Mouse (Mus musculus) embryonic fibroblast, embryonic 13.5 days (primary cell): ENCODE data around the gene 4933416C03Rik. TPM values are rescaled to one million over a fixed set of nuclear protein-coding genes. Genes with fewer than 3 reads are reported as not detected.

Experiments used
- H3K27ac ChIP-seq: 2 replicates; pipeline ENCODE4 v1.5.1; 2012; ENCODE audit warnings: low read length, control low read depth, inconsistent platforms; ENCODE audit not compliant: insufficient read depth
- H3K4me1 ChIP-seq: 2 replicates; pipeline ENCODE4 v1.6.1; 2011; ENCODE audit warnings: low read length; ENCODE audit not compliant: control insufficient read depth, insufficient read depth
- H3K4me3 ChIP-seq: 2 replicates; pipeline ENCODE4 v1.5.1; 2011; ENCODE audit warnings: mild to moderate bottlenecking, control low read depth, low read length; ENCODE audit not compliant: insufficient read depth
- CTCF ChIP-seq: IDR thresholded peaks from 2 replicates; pipeline ENCODE4 v1.5.1; 2011; ENCODE audit warnings: mild to moderate bottlenecking, control low read depth, low read length, moderate library complexity, borderline replicate concordance; ENCODE audit not compliant: insufficient read depth
- POLR2A ChIP-seq: IDR thresholded peaks from 2 replicates; pipeline ENCODE4 v1.6.1; 2011; ENCODE audit warnings: low read depth, mild to moderate bottlenecking, control low read depth, low read length, moderate library complexity
- polyA plus RNA-seq: library from polyadenylated mRNA; stranded (reverse); fragments of >200 nt; gene quantifications from 2 replicates; pipeline ENCODE4 v1.2.4, GENCODE M21; 2011; ENCODE audit warnings: low read depth; ENCODE audit not compliant: missing spikeins, insufficient read length

The 4933416C03Rik gene
- polyA plus RNA-seq, 1 experiment: not detected

GRCm38 (mm10) chr10:116130401-116130800 is 16.7 kb upstream of the 4933416C03Rik start:
- H3K4me3 ChIP-seq: no peak overlapping the region
- TF ChIP-seq POLR2A (no peak), CTCF (no peak)
- no peak overlapping the region for H3K27ac ChIP-seq
- no peaks in the 10 kb centered on the region for H3K4me1 ChIP-seq

GRCm38 (mm10) chr10:116125364-116125763 is 11.6 kb upstream of the 4933416C03Rik start:
- no peak overlapping the region for H3K4me3 ChIP-seq
- no peaks in the 10 kb centered on the region for H3K4me1 ChIP-seq
- TF ChIP-seq POLR2A: no peak
- no peak for TF ChIP-seq CTCF
- H3K27ac ChIP-seq: no peak overlapping the region

GRCm38 (mm10) chr10:116123808-116124207 is 10.1 kb upstream of the 4933416C03Rik start:
- Histone ChIP-seq H3K27ac (no peak overlapping the region), H3K4me1 (no peaks in the 10 kb centered on the region), H3K4me3 (no peak overlapping the region)
- TF ChIP-seq POLR2A (no peak), CTCF (no peak)

GRCm38 (mm10) chr10:116121463-116121862 is 7.7 kb upstream of the 4933416C03Rik start:
- Histone ChIP-seq H3K4me3 (no peak overlapping the region), H3K4me1 (no peaks in the 10 kb centered on the region), H3K27ac (no peak overlapping the region)
- TF ChIP-seq CTCF (no peak), POLR2A (no peak)

GRCm38 (mm10) chr10:116117060-116117459 is 3.3 kb upstream of the 4933416C03Rik start:
- TF ChIP-seq POLR2A (no peak), CTCF (no peak)

GRCm38 (mm10) chr10:116115881-116116677 is 2.4 kb upstream of the 4933416C03Rik start:
- Histone ChIP-seq H3K4me1 (no peaks in the 10 kb centered on the region), H3K4me3 (no peak overlapping the region), H3K27ac (no peak overlapping the region)
- no peak for TF ChIP-seq CTCF
- TF ChIP-seq POLR2A: no peak

More at GRCm38 (mm10) chr10:116117060-116117459, 3.3 kb upstream of the 4933416C03Rik start:
- Histone ChIP-seq H3K27ac (no peak overlapping the region), H3K4me1 (no peaks in the 10 kb centered on the region), H3K4me3 (no peak overlapping the region)

- Histone ChIP-seq H3K4me1 (no peaks in the 10 kb centered on the region), H3K4me3 (no peak overlapping the region), H3K27ac (no peak overlapping the region)
- no peak for TF ChIP-seq POLR2A
- TF ChIP-seq CTCF: no peak
Measured at GRCm38 (mm10) chr10:116112868-116113267, 849 bp downstream of the 4933416C03Rik start.

- no peaks in the 10 kb centered on the region for H3K4me1 ChIP-seq
- H3K4me3 ChIP-seq: no peak overlapping the region
- no peak overlapping the region for H3K27ac ChIP-seq
- no peak for TF ChIP-seq CTCF
- no peak for TF ChIP-seq POLR2A
Measured at GRCm38 (mm10) chr10:116108730-116109129, 5.0 kb downstream of the 4933416C03Rik start.

GRCm38 (mm10) chr10:116108176-116108575 is 5.5 kb downstream of the 4933416C03Rik start:
- no peak for TF ChIP-seq CTCF
- no peak for TF ChIP-seq POLR2A
- no peaks in the 10 kb centered on the region for H3K4me1 ChIP-seq
- H3K27ac ChIP-seq: no peak overlapping the region
- no peak overlapping the region for H3K4me3 ChIP-seq

GRCm38 (mm10) chr10:116098470-116098869 is 15.2 kb downstream of the 4933416C03Rik start:
- Histone ChIP-seq H3K4me1 (no peaks in the 10 kb centered on the region), H3K4me3 (no peak overlapping the region), H3K27ac (no peak overlapping the region)
- TF ChIP-seq CTCF: no peak
- no peak for TF ChIP-seq POLR2A
